Mouse (Mus musculus): ENCODE measurements around the gene Cdc42ep1.

GRCm38 (mm10) chr15:78868826-78869233 lies 26.4 kb downstream of the Cdc42ep1 start:
- no peak for TF ChIP-seq POLR2A (IDR thresholded peaks at IDR 0.05; ENCODE audit: insufficient read depth, low read depth, low read length)
- TF ChIP-seq CTCF (IDR thresholded peaks at IDR 0.05; ENCODE audit: insufficient read depth, low read depth, low read length) = no peak

Measured in olfactory bulb, adult 2 months (tissue).